Mouse (Mus musculus) CD4-positive, CD25-positive, alpha-beta regulatory T cell (primary cell): ENCODE measurements around the gene Gm43302. TPM values are rescaled to one million over a fixed set of nuclear protein-coding genes. Genes with fewer than 3 reads are reported as not detected.

Experiments used
- polyA plus RNA-seq: library from polyadenylated mRNA; unstranded; fragments of 100-300 nt; shearing (Covaris generic); gene quantifications from one replicate; pipeline ENCODE4 v1.2.1, GENCODE M21; 2017

Gm43302 gene
- polyA plus RNA-seq = 5.6 TPM

GRCm38 (mm10) chr5:105293226-105294165 is at the start of gene Gm43302, which contains the start of gene Gbp6:
Gene Gm43302, minus strand, starts transcription at chr5:105293695.
Gene Gbp6, minus strand, starts transcription at chr5:105293698.

GRCm38 (mm10) chr5:105239483-105240047 is 53.9 kb downstream of the Gm43302 start, which contains the start of gene Gbp10:
Gene Gbp10, minus strand, starts transcription at chr5:105239533.

Other genes starting within 250 kb of the Gm43302 start
- gene Gbp9, start 154.2 kb downstream of the Gm43302 start, polyA plus RNA-seq = 128 TPM
- gene Gbp8, start 154.2 kb downstream of the Gm43302 start, polyA plus RNA-seq = 92.8 TPM
- gene Gbp4, start 154.1 kb downstream of the Gm43302 start, polyA plus RNA-seq = 217 TPM
- gene Gbp10, start 54.2 kb downstream of the Gm43302 start, polyA plus RNA-seq = 75.7 TPM
- gene Gbp6, start within 50 bp of the Gm43302 start, polyA plus RNA-seq = 183 TPM
- gene Lrrc8b, start 122.1 kb upstream of the Gm43302 start, polyA plus RNA-seq = 5.5 TPM
- 161 TPM for gene Lrrc8c, start 225.7 kb upstream of the Gm43302 start, polyA plus RNA-seq